Mouse (Mus musculus): ENCODE measurements around the gene Vps33a. TPM values are rescaled to one million over a fixed set of nuclear protein-coding genes. Genes with fewer than 3 reads are reported as not detected.

Vps33a gene
- 10 to 100 TPM; 27.4 to 31.8 TPM for total RNA-seq (2021)
- long read RNA-seq, experiment 1, full-length matches to known transcripts: 37 of 38 reads
- long read RNA-seq, experiment 1, partial matches to known transcripts: 1 of 38 reads
- long read RNA-seq, experiment 1, other reads (novel, unspliced or antisense): 0 of 38 reads
- long read RNA-seq, experiment 2, full-length matches to known transcripts: 18 of 19 reads
- long read RNA-seq, experiment 2, partial matches to known transcripts: 0 of 19 reads
- long read RNA-seq, experiment 2, other reads (novel, unspliced or antisense): 1 of 19 reads

DNA sequence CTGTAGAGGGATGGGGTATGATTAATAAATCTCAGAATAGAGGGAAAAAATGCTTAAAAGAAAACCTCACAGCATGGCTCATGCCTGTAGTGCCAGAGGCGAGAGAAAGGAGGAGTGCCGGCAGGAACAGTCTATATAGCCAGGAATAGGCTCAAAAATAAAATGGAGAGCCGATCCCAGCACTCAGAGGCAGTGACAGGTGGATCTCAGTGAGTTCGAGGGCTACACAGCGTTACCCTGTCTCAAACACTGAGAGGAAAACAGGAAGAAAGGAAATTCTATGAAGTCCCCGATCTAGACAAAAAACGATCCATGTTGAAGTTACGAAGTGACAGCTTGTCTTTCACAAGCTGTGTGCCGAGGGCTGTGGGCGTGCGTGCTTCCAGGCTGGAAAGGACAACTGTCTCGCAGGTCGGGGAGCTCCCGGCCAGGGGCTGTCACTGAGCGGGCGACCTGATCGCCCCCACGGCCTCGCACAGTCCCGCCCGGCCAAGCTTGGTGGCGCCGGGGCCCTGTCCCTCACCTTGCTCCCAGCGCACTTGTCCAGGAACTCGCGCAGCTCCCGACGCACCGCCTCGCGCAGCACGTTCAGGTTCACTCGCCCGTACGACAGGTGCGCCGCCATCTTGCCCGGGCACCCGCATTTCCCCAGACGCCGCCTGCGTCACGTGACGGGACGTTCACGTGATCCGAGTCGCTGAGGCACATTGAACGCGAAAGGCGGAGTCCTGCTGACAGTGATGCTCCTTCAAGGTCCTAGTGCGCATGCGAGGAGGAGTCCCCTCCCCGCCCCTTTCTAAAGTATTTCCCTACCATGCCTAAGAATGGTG, at the start of gene Vps33a:
Vps33a (minus strand) TSS at position 682 of the 830 bp plus-strand sequence.
- peak; percentile 98 for DNase-seq

DNA sequence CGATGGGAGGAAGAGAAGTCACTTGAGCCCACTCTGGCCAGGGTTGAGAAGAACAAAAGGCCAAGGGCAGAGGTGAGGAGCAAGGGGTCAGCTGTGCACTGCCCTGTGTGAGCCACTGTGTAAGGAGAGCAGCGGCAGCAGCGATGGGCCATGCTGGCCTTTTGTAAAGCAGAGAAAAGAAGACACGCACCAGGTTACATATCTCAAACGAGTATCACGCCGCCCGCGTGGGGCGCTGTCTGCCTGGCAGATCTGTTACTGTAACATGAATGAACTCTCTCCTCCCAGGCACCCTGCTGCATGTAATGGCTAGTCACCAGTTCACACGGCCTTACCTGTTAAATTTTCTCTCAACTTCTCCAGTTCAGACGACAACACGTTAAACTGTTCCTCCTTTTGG, 49.6 kb upstream of the Vps33a start:
- DNase-seq: no peak

DNA sequence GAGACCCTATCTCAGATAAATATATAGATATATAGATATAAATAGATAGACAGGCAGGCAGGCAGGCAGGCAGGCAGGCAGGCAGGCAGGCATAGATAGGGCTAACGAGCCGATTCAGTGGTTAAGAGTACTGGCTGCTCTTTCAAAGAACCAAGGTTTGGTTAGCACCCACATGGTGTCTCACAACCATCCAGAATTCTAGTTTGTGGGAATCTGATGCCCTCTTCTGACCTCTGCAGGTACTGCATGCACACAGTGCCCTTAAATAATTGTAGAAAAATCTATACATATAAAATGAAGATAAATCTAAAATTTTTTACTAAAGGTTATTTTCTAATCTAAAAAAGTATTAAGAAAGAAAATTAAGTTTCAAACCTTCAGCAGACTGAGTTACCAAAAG, 45.7 kb upstream of the Vps33a start:
- no peak for DNase-seq

DNA sequence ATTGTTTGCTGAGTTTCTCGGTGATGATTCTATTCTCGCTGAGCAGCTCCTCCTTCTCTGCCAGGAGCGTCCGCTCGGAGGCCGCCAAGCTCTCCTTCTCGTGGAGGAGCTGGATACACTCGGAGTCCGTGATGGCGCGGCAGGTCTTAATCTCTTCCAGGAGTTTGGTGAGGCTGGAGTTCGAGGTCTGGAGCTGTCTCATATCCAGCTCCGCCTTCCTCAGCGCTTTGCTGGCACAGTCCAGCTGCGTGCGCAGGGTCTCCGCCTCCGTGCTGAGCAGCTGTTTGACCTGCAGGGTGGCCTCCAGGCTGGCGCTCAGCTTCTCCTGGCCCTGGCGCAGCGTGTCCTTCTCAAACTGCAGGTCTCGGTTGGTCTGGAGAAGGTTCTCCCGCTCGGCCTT, 41.4 kb upstream of the Vps33a start:
- DNase-seq: no peak

DNA sequence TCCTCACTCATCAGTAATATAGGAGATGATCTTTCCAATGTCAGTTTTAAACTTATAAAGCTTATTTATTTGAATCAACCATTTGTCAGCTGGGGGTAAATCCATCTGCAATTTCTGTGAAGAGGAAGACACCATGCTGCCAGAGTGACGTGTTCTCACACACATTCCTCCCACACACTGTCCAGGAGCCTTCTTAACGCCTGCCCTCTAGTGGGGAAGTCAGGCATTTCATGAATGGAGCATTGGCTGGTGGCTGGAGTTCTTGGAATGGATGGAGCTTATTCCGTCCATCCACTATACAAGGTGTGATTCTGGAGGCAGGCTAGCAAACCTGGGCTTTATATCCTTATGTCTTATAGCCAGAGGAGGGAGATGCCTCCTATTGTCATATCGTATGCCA, 37.0 kb upstream of the Vps33a start:
- peak; percentile 76 to 93 for DNase-seq

DNA sequence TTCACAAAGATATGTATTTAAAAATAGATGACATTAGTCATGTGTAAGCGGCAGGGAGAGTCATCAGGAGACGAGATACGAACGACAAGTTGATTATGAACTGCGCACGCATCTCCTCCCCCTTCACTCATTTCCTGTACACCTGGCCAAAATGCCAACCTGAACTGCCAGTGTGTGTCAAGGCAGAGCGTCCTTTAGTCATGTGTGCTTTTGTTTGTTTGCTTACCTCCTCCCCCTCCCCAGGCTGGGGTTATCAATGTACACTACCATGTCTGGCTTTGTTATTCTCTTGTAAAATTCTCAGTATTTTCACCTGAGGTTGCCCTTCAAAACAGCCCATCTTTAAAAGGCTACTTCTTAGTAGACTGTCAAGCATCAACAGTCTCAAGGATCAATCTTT, 36.6 kb upstream of the Vps33a start:
- no peak for DNase-seq

DNA sequence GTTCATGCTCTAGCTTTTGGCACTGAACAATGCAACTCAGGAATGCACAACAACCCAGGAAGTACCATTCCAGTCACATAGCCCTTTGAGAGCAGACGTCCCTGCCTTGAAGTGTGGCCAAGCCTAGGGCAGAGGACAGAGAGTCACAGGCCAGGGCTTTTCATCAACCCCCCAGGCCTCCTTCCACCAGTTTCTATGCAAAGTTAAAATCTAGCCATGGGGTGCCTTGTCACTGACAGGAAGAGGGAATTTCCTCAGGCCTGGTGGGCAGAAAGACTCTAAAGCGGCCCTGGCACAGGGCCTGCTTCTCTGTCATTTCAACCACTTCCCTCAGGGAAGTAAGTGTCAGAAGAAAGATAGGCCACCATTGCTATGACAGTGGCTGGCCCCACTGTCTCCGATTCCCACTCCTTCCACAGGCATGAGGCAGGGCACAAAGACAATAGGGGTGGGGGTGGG, 34.4 kb upstream of the Vps33a start:
- DNase-seq: no peak

DNA sequence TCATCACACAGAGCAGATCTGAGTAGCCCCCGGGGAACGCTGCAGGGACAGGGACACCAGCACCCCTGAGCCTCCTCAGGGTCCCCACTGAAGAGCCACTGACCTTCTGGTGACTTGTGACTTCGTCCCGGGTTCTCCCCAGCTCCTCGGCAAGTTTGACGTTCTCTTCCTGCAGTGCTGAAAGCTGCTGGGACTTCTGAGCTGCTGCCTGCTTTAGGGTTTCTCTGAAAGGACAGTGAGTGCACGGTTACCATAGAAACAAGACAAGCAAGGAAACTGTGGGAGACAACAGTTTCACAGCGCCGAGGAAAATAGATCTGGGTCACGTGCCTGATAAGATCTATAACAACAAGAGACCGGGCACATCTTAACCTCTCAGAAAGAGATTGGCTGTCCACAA, 30.7 kb upstream of the Vps33a start:
- DNase-seq: peak in 1 of 2 experiments; percentile 49

DNA sequence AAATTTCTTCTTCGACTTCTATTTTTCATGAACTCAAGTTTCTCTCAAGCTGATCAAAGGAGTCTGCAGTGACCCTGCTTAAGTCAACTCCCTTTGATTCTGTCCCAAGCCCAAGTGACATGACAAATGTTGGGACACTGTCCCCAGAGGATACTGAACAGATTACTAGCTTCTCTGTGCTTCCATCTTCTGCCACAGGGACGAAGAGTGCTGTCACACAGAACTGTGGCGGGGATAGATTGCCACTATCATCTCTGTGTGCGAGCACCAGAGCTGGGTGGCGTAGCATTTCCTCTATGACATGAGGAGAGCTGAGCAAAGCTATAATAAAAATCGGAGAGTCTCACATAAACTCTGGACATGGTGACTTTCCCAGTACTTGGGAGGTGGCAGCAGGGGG, 29.3 kb upstream of the Vps33a start:
- no peak for DNase-seq

DNA sequence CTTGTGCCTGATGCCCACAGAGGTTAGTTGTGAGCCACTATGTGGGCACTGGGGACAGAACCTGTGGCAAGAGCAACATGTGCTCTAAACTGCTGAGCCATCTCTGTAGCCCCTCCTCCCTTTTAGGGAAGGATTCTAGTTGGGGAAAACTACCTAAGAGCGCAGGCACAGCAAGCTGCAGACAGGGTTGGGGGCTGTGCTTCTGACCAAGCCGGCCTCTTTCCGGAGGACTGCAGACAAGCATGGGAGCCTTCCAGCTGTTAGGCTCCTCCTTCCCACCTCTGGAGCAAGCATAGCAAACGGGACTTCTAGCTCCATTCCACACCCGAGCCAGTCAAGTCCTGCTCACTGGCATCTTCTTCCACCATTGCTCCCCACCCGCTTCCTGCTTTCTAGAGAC, 26.5 kb upstream of the Vps33a start:
- DNase-seq: no peak

DNA sequence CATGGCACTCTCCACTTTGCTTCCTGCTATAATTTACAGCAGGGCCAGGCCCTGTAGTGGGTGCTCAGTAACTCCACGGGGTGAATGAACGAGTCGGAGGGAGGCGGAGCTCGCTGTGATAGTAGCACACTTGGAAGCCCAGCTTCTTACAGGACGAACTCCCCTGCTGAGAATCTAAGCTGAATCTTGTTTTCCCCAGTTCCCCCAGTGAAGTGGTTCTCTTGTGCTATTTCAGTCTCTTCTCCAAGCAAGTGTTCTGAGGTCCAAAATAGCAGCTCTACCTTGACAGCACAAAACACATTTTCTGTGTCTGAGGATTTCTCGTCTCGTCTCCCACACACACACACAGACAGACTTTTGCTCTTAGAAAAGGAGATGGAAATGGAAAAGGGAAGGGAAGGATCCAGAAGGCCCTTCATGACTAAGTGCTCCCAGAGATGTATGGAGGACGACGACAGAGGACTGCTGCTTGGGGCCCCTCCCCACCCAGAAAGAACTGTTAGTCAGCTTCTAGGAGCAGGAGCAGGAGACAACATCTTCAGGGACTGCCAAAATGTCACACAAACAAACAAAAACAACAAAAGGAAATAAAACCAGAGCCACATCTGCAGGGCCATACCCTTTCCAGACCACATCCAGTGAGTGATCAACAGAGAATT, 20.9 kb upstream of the Vps33a start:
- DNase-seq: peak in 1 of 2 experiments; percentile 13

DNA sequence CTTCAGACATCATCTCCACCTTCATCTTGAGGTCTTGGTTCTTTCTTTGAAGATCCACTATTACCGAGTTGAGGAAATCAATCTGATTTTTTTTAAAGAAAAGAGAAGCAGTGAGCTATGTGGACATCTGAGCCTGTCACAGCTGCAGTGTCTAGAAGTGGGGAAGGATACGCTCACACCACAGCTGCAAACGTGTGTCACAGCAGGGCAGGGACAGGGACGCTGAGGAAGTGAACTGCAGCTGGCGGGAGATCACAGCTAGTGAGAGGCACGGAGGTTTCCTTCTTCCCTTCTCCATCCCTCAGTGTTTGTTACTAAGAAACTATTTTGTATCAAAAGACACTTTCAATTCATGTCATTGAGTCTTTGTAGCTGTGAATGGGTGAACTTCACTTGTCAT, 7.2 kb upstream of the Vps33a start:
- DNase-seq: no peak

DNA sequence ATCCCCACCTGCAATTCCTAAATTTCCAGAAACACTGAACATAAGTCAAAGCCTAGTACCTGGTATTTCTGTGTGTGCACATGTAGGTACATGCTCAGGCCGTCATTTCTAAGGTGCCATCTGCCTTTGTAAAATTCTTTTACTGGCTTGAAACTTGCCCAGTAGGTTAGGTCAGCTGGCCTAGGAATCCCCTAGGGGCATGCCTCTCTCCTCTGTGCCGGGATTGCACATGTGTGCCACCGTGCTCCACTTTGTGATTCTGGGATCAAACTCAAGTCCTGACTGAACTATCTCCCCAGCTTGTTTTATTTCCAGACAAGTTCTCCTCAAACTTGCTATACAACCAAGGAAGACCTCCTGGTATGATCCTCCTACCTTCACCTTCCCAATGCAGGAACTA, 3.9 kb upstream of the Vps33a start:
- DNase-seq: no peak

DNA sequence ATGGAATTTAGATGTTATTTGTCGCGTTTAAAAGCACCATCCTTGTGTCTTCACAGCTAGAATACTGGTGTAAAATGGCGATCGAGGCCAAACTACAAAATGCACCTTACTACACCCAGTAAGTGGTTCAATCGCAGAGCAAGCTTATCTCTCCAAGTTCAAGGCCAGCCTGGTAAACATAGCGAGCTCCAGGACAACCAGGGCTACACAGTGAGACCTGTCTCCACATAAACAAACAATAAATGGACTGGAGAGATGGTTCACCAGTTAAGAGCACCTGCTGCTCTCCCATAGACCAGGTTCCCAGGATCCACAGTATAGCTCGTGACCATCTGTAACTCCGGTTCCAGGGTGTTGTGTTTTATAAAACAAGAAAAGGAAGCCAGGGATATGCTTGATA, 524 bp upstream of the Vps33a start:
- no peak for DNase-seq

DNA sequence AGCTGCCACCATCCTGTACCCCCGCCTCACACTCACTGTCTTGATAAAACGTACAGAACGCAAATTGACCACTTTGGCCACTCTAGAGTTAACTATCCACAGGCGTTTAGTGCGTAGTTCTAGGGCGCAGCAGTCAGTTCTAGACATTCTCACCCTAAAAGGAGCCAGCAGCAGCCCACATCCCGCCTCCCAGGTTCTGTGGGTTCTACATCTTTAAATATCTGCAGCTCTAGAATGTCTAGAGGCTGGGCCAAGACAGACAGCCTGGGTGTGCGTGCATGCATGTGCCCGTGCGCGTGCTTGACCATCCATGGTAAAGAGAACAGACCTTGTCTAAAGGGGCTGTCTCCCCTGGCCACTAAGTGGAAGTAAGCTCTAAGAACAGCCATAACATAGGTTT, 11.7 kb downstream of the Vps33a start:
- no peak for DNase-seq

DNA sequence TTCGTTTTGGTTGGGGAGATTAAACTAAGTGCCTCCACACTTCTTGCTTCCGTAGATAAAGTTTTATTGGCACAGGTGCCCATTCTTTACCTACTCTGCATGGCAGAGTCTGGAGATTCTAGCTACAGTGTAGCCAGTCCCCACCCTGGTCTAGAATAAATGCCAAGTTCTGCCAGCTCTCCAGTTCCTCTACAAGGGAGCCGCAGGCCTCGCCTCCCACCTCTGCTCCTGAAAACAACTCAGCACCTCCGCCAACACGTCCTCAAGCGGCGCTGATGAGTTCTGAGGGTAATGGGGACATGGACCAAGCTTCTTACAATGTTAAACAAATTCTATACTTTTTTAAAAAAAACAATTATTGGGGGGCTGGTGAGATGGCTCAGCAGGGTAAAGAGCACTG, 13.2 kb downstream of the Vps33a start:
- no peak for DNase-seq

DNA sequence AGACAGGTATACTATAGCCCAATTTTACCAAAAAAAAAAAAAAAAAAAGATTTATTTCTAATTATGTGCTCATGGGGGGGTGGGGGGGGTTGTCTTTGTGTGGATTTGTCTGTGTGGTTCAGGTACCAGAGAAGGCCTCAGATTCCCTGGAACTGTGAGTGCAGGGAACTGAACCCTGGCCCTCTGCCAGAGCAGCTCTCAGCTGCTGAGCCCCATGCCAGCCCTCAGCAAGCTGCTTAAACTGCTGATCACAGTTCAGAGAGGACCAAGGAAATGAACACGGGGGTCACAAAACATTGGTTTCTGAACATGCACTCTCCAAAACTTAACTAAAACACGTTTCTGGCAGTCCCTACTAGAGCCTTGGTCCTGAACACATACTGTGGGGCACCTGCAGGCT, 16.4 kb downstream of the Vps33a start:
- DNase-seq: peak; percentile 61 to 62

DNA sequence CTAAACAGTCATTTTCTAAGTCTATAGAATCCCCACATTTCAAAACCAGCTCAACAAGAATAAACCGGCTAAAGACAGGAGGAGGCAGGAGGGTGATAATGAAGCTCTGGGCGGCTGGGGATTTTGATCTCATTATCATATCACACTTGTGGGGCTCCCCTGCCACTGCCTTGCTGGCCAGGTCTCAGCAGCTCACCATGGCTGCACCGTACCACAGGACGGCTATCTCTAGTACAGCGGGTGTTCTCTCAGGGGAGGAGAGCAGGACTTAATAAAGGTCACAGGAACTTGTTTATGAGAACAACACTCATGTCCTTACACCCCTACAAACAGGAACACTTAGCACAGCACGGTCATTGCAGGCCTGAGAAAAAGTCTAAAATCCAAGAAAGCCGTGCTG, 17.1 kb downstream of the Vps33a start:
- DNase-seq: no peak

DNA sequence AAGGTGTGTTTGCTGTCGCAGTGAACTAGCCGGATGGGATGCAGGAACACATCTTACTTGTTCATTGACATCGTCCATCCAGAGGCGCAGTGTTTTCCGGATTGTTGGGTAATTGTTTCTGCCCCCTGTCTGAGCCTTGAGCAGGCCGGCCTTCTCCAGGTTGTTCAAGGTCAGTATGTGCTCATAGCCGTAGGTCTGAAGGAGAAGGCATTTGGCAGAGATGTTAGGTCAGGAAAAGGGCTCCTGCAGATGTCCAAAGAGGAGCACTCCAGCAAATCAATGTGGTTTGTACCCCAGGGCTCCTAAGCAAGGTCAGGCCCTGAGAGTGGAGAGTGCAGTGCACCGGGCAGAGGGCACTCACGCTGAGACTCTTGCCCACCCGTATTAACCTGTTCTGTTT, 39.0 kb downstream of the Vps33a start:
- DNase-seq: no peak

DNA sequence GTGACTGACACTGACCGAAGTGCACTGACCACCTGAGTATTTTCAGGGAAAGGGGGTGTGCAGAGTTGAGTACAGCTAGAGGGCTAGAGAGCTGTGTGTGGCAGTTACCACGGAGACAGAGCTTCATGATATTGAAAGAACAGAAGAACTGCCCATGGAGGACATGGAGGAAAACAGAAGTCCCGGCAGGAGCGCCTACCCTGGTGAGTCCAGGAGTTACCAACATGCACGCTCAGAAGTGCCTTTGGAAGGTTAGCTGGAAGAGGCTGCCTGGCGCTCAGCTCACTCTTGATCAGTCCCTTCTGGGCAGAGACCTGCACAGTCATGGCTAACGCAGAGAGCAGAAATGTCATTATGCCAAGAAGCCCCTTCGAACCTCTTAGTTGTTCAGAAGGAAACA, 42.8 kb downstream of the Vps33a start:
- no peak for DNase-seq

DNA sequence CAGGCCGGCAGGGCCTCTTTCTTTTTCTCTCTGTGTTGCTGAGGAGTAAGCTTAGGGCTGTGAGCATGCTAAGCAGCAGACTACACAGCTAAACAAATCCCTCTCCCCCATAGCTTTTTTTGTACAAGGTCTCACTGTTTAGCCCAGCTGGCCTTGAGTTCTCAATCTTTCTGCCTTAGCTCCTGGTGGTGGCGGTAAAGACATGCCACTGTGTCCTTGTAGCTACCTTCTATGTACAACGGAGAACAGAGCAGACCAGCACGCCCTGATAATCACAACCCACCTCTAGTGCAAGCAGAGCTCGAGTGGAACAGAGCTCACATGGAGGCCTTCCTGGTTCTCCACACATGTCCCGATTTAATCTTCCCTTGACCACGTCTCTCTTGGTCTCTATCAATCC, 44.2 kb downstream of the Vps33a start:
- no peak for DNase-seq

DNA sequence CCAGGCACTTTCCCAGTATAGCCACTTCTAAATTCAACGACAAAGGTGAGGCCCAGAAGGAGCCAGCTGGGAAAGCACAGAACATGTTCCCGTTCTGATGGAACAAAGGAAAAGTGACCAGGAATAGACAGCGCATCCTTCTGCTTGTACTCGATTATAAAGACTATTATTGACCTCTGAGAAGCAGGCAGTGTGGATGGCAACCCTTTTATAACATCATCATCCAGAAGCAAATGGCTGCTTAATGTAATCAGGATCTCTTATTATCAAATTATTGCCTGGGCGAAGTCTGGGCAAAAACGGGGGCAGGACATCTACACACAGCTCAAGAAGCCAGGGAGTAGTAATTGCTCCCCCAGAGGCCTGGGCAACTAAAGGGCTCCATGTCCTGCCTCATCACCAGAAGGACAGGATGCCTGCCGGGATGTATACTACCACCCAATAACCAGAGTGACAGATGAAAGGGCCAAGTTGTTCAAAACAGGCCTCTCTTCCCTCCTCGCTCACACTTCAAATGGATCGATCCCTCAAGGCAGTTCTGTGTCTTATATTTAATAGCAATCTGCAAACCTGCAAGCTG, 46.8 kb downstream of the Vps33a start:
- no peak for DNase-seq

DNA sequence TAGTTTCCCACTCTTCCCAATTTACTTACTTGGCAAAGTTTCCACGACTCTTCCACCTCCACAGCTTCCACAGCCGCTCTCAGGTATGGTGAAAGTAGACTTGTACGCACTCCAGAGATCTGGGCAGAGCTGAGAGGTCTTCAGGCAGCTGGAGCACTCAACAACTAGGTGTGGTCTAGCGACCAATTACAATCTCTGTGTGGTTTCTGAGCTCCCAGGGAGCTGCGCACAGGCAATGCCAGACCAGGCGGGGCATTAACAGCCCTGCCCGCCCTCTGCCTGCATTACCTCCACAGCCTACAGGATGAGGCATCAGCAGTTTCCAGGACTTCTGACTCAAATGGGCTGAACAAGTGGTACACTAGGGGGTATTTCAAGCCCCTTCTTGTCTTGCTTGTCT, 47.6 kb downstream of the Vps33a start, which contains the start of gene Gm49027:
Gm49027 (minus strand) TSS at position 208 of the 400 bp plus-strand sequence.
- DNase-seq: no peak
